Mouse (Mus musculus) brain, adult 2 months (tissue): ENCODE data around the gene Rpl39.
"Not testable (repeated sequence)": the region's sequence is repeated elsewhere in the genome, so short reads cannot be mapped to it uniquely, and the experiment has no call there.

Experiments
- DNase-seq: peaks from one replicate; pipeline ENCODE4 v3.0.0; 2011; ENCODE audit warnings: low read depth, low spot score

The Rpl39 gene

GRCm38 (mm10) chrX:37084927-37085660, at the start of gene Rpl39:
Gene Rpl39, minus strand, starts transcription at chrX:37085402.
- DNase-seq: peak; percentile 94

GRCm38 (mm10) chrX:37126671-37127358, 41.6 kb upstream of the Rpl39 start, which contains the start of gene Nkap:
Gene Nkap, plus strand, starts transcription at chrX:37126795.
- peak; percentile 94 for DNase-seq

GRCm38 (mm10) chrX:37125511-37125910, 40.3 kb upstream of the Rpl39 start:
- DNase-seq: no peak

GRCm38 (mm10) chrX:37120212-37120611, 35.0 kb upstream of the Rpl39 start:
- no peak for DNase-seq

GRCm38 (mm10) chrX:37119585-37119984, 34.4 kb upstream of the Rpl39 start:
- DNase-seq: no peak

- DNase-seq: no peak
Measured at GRCm38 (mm10) chrX:37117085-37117484, 31.9 kb upstream of the Rpl39 start.

GRCm38 (mm10) chrX:37110881-37111193, 25.6 kb upstream of the Rpl39 start:
- no peak for DNase-seq

GRCm38 (mm10) chrX:37110193-37110880, 25.1 kb upstream of the Rpl39 start, which contains the start of gene Upf3b:
Gene Upf3b, minus strand, starts transcription at chrX:37110322.
- peak; percentile 98 for DNase-seq

GRCm38 (mm10) chrX:37109526-37110192, 24.5 kb upstream of the Rpl39 start:
- DNase-seq: no peak

GRCm38 (mm10) chrX:37103826-37104225, 18.6 kb upstream of the Rpl39 start:
- no peak for DNase-seq

- DNase-seq: no peak
Measured at GRCm38 (mm10) chrX:37098681-37099080, 13.5 kb upstream of the Rpl39 start.

- DNase-seq: no peak
Measured at GRCm38 (mm10) chrX:37095106-37095768, 10.0 kb upstream of the Rpl39 start.

GRCm38 (mm10) chrX:37091457-37091856, 6.3 kb upstream of the Rpl39 start:
- no peak for DNase-seq

- DNase-seq: no peak
Measured at GRCm38 (mm10) chrX:37088778-37089177, 3.6 kb upstream of the Rpl39 start.

GRCm38 (mm10) chrX:37085665-37086064, 463 bp upstream of the Rpl39 start:
- no peak for DNase-seq

GRCm38 (mm10) chrX:37084318-37084926, 780 bp downstream of the Rpl39 start:
- DNase-seq: peak; percentile 57

- no peak for DNase-seq
Measured at GRCm38 (mm10) chrX:37081194-37081593, 4.0 kb downstream of the Rpl39 start.

- not testable (repeated sequence) for DNase-seq
Measured at GRCm38 (mm10) chrX:37080345-37080744, 4.9 kb downstream of the Rpl39 start.

GRCm38 (mm10) chrX:37076651-37077050, 8.6 kb downstream of the Rpl39 start:
- DNase-seq: no peak

GRCm38 (mm10) chrX:37074262-37074892, 10.8 kb downstream of the Rpl39 start:
- DNase-seq: peak; percentile 55
